Mouse (Mus musculus): ENCODE results near the gene Slc37a2.
"Not testable (repeated sequence)": the region's sequence is repeated elsewhere in the genome, so short reads cannot be mapped to it uniquely, and the experiment has no call there.

The Slc37a2 gene

DNA sequence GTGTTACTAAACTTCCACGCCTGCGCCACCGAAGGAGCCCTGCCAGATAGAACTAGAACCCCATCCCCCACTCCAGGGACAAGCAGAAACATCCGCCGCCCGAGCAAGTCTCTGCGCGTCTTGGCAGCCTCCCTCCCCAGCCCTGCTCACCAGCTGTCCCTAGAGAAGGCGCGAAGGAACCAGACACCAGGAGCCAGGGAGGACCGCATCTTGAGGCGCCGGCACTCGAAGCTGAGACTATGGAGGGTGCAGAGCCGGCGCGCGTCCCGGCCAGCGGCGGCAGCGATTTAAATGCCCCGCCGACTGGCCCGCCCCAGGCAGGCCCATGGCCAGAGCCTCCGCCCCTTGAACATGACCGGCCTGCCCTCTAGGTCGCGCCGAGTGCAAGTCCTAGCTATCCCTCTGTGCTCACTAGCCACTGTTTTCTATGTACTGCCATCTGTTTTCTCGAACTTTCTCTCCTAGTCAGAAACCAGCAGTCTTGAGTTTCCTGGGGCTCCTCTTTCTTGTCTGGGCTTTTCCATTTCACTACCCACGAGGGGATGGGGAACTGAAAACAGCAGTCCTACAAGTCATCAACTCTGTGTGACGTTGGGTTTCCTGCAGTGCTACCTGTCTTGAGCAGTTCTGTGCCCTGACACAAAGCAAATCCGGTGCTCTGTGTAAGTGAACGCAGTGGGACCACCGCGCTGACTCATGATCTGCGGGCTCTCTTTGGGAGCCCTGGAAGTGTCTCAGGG lies at the start of gene Slc37a2:
TSS of gene Slc37a2 (minus strand) at position 590 of the 740 bp plus-strand sequence.
- DNase-seq (ENCODE audit: low read depth, low spot score) = peak; percentile 60

DNA sequence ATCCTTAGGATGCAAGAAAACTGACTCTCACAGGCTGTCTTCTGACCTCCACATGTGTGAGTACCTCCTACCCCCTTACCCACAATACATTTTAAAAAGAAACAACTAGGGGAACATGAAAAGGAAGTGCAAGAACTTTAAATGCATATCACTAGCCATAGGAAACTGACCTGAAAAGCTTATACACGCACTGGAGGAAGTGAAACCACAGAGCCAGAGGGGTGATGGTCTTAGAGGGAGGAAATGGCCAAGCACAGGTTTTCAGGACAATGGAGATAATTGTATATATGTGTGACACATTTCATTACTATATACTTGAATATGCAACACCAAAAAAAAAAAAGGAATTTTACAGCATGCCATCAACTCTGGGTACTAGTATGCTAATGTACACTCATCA lies 46.2 kb upstream of the Slc37a2 start:
- DNase-seq (ENCODE audit: low read depth, low spot score) = no peak

- not testable (repeated sequence) for DNase-seq (ENCODE audit: low read depth, low spot score)
Observed at GRCm38 (mm10) chr9:37300501-37300900, 45.0 kb upstream of the Slc37a2 start.

DNA sequence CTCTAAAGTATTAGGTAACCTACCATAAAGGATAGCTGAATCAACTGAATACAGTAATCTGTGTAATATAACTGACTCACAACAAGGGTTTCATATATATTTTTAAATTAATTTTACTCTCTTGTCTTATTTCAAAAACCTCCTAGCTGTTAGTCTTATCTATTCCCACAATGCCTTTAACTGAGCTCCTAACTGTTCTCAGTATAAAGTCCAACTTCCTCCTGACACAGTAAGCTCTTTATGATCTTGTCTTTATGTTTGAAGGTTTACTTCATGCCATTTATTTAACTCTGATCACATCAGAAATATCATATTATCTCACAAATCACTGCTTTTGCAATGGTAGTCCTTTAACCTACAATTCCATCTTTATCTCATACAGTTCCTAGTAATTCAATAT lies 40.0 kb upstream of the Slc37a2 start:
- DNase-seq (ENCODE audit: low read depth, low spot score) = no peak

DNA sequence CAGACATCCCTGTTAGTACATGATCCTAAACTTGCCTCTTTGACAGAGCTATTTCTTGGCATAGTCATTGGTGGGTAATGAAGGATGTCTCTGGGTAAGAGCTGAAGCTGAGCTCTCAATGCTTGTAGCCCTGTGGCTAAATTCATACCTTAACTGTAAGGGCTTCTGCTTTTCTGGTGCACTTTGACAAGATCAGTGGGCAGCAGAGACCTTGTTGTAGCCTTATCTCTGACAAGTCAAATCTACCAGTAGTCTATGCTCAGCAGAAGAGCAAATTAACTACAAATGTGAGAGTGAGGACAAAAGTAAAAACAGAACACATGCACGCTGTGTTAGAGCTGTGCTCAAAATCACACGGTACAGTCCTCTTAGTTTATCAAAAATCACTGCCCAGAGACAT lies 11.1 kb upstream of the Slc37a2 start:
- DNase-seq (ENCODE audit: low read depth, low spot score) = no peak

GRCm38 (mm10) chr9:37255889-37256225 lies 319 bp upstream of the Slc37a2 start:
- peak; percentile 23 for DNase-seq (ENCODE audit: low read depth, low spot score)

- DNase-seq (ENCODE audit: low read depth, low spot score) = no peak
Observed at GRCm38 (mm10) chr9:37254531-37255110, 917 bp downstream of the Slc37a2 start.

DNA sequence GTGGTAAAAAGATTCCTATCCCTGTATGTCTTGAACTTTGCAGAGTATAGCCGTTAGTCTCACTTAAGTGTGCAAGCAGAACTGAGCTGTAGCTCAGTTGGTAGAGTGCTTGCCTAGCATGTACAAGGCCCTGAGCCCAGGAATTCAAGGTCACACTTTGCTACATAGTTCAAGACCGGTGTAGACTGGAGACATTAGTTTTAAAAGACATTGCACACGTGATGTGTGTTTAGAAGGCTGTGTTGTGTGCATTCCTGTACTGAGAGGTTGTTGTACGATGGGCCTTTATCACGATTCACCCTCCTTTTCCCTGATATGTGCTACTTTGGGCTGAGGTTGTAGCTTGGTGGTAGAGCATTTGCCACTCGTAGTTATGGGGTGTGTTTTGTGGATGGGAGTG lies 4.9 kb downstream of the Slc37a2 start:
- no peak for DNase-seq (ENCODE audit: low read depth, low spot score)

GRCm38 (mm10) chr9:37249976-37250375 lies 5.6 kb downstream of the Slc37a2 start:
- no peak for DNase-seq (ENCODE audit: low read depth, low spot score)

GRCm38 (mm10) chr9:37248381-37248906 lies 7.1 kb downstream of the Slc37a2 start:
- no peak for DNase-seq (ENCODE audit: low read depth, low spot score)

DNA sequence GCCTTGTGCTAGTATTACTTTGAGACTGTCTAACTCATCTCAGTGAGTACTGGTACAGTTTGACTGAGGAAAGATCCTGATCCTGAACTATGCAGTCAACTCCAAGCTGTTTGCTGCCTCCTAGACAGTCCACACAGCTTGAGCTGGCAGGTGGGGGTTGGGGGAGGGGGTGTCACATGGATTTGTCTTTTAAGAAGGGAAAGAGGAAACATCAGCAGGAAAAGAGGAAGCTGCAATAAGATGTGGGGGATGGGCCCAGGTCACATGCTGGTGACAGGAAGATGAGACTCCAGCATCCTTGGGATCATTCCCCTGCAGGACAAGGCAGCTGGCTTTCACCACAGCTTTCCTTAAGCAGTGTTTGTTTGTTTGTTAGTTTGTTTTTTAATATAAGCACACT lies 8.1 kb downstream of the Slc37a2 start:
- peak; percentile 30 for DNase-seq (ENCODE audit: low read depth, low spot score)

DNA sequence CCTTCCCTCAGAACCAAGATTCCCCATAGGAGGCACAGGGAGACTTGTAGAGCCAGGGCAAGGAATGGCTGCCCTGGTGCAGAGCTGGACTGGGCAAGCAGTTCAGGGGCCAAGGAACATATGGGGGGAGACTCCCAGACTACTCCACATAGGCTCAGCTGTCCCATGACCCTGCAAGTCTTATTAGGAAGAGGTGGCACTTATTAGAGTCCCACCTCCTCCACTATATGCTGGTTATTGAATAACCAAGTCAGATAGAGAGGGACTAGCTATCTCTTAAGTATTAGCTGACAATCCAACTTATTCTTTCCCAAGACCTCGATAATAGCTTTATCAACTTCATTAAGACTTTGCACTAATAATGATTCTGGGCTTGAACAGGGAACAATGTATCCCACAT lies 9.7 kb downstream of the Slc37a2 start:
- no peak for DNase-seq (ENCODE audit: low read depth, low spot score)

GRCm38 (mm10) chr9:37245404-37245803 lies 10.1 kb downstream of the Slc37a2 start:
- DNase-seq (ENCODE audit: low read depth, low spot score) = no peak

DNA sequence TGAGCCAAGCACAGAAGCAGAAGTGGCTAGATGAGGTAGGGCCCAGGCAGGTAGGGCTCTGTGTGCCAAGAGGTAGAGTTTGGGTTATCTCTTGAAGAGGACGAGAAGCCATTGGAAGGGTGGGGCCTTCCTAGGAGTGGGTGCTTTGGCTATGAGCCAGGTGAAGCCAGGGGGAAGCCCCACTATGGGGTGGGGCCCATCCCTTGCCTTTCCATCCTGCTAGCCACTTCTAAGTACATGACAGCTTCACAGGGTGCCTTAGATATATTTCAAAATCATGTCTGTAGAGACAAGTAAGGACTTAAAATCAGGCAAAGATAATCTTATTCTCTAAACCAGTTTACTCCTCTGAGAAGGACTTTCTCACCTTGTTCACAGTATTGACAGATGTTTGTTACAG lies 10.9 kb downstream of the Slc37a2 start:
- no peak for DNase-seq (ENCODE audit: low read depth, low spot score)

DNA sequence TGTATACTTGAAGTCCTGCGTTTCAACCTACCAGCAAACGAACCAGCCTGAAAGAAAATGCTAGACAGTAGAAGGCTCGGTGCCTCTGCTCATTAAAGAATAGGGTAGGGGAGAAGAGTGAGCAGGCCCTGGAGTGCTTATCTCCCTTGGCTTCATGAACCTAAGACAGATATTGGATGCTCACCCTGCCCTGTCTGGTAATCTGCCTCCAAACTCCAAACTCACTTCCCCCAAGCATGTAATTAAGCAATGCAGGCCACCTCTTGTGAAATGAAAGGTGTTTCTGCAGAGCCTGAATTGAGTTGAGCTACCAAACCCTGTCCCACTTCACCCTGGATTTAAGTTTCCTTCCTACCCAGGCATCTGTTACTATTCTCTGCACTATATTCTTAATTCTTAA lies 12.8 kb downstream of the Slc37a2 start:
- DNase-seq (ENCODE audit: low read depth, low spot score) = no peak

DNA sequence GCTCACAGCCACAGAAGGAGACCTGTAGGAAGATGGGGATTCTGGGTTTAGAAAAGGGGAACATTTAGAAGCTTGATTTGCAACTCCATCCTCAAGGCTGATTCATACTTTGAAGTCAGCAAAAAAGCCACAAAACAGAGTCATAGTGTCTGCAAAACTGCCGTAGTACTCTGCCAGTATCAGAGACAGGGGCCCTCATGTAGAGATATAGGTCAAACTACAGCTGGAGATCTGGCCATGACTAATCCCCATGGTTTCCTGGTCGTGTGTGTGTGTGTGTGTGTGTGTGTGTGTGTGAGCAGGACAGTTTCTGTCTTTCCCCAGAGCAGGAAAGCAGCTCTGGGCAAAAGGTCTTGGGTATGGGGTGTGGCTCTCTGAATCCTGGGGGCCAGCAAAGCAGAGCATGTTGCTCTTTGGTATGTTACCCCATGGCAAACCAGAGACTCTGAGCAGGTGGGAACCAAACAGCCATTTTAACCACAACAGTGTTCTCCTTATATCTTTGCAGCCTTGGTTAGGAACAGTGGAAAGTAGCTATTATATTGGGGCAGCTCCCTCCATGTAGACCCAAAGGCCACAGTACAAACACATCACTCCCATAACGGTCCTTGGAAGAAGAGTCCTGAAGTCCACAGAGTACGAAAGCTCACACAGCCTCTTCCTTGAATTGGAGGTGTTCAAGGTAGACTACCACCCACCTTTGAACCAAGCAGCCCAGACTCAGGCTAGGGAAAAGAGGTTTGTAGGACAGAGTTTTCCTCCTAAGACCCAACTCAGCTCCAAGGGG lies 19.4 kb downstream of the Slc37a2 start:
- no peak for DNase-seq (ENCODE audit: low read depth, low spot score)

DNA sequence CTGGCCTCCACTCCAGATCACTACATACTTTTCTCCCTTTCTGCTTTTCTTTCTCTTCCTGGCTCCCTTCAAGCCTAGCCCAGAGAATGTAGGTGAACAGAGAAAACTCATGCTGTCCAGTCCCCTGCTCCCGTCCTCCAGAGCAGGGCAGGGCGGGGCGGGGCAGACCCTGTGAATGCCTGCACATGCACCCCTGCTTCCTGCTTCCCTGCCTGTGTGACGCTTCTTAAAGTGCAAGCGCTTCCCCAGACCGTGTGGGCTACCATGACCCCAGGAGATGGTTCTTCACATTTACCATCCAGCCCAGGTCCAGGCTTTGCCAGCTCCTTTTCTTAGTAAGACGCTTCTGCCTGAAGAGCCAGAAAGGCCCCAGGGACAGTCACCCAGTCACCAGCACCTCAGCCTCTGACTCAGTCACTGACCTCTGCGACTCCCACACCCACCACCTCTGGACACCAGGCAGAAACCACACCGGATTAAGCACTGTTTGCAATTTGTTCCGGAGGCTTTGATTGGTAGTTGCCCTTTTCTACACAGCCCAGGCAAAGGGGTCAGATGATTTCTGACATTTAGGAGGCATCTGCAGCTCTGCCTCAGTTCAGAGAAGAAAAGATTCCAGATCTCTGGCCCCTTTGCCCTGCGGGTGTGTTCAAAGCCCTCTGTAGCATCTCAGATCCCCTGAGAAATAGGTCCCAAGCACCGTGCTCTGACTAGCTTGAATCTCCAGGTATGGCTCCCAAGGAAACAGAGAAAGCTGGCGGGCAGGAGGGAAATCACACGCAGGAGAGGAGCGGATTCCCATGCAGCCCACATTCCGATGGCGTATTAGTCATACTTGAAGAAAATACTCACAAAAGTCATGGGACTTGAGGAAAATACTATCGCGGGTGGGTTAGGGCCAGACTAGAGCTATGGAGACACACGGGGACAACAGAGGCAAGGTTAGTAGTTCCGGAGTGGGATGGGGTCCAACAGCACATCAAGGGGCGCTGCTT lies 23.0 kb downstream of the Slc37a2 start:
- DNase-seq (ENCODE audit: low read depth, low spot score) = no peak

GRCm38 (mm10) chr9:37230486-37231195 lies 24.9 kb downstream of the Slc37a2 start:
- no peak for DNase-seq (ENCODE audit: low read depth, low spot score)

DNA sequence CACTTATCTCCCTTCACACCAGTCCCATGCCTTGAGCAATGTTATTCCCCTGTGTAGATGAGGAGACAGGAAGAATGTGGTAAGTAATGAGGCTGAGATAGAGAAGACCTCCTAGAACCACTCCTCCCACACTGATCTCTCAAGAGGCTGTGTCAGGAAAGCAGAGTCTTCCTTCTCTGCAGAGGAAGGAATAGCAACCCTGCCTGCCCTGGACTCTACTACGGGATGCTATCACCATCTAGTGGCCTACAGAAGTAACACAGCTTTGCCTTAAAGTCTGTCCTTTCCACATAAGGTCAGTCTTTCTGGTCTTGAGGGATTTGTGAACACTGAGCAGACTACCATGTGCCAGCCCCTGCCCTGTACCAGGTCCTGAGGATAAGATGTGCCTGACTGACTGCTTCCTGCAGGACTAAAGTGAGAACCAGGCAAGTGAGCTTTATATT lies 25.6 kb downstream of the Slc37a2 start:
- peak; percentile 74 for DNase-seq (ENCODE audit: low read depth, low spot score)

DNA sequence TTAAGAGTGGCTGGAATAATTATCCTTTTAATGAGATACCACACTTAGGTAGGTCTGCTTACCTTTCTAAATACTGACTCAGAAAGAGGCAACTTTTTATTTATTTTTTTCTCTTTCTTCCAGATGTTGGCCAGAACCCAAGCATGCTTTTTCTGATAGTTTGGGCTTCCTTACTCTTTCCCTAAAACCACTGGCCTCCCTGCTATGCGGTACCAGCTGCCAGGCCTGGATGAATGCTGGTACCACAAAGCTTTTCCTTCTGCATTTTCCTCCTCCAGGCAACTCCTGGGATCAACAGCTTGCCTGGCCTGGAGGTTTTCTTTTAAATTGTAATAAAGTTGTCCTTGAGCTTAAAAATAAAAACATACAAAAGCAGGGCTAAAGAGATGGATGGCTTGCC lies 30.0 kb downstream of the Slc37a2 start:
- DNase-seq (ENCODE audit: low read depth, low spot score) = no peak

DNA sequence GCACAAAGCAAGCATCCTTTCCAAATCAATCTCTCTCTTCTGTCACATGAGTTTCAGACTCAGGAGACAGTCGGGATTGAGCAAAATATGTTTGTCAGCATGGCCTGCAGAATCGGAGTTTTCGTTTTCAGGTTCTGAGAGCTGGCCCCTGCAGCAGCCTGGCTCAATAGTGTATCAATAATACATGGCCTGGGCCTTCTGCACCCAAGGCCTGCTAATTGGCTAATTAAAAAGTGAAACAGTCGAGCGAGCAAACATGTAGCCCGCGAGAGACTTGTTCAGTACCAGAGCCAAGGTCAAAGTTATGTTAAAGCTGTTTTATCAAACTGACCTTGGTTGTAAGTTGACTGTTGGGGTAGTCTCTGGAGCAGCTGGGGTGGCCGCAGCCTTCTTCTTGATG lies 34.8 kb downstream of the Slc37a2 start:
- no peak for DNase-seq (ENCODE audit: low read depth, low spot score)

Data from skeletal muscle tissue, adult 2 months (tissue).